Mouse (Mus musculus) hindbrain, postnatal 0 days (tissue): ENCODE measurements around the gene Siah1b. TPM values are rescaled to one million over a fixed set of nuclear protein-coding genes. Genes with fewer than 3 reads are reported as not detected.
A peak's percentile ranks its signal among the peaks of the same experiment; 100 is the strongest.

Source experiments
- ATAC-seq: fragments of 200-750 bp; cut with Nextera tagmentation; 2 replicates; pipeline ENCODE4 v1.8.0; 2017; ENCODE audit warnings: mild to moderate bottlenecking, moderate TSS enrichment, moderate library complexity
- DNase-seq: peaks from one replicate; pipeline ENCODE4 v3.0.0-alpha.2; 2015; ENCODE audit warnings: low spot score
- H3K27ac ChIP-seq: fragments of 300-500 bp; sonication (generic); 2 replicates; pipeline ENCODE4 v1.5.1; 2014; ENCODE audit warnings: mild to moderate bottlenecking
- H3K27me3 ChIP-seq: fragments of 300-500 bp; sonication (generic); 2 replicates; pipeline ENCODE4 v1.6.1; 2014; ENCODE audit warnings: low read length, mixed read lengths; ENCODE audit not compliant: insufficient read depth
- H3K36me3 ChIP-seq: fragments of 300-500 bp; sonication (generic); 2 replicates; pipeline ENCODE4 v1.6.1; 2014; ENCODE audit warnings: low read length, mixed read lengths; ENCODE audit not compliant: insufficient read depth
- H3K4me1 ChIP-seq: fragments of 300-500 bp; sonication (generic); 2 replicates; pipeline ENCODE4 v1.6.1; 2014; ENCODE audit warnings: antibody characterized with exemption, low read length, mixed read lengths; ENCODE audit not compliant: insufficient read depth
- H3K4me2 ChIP-seq: fragments of 300-500 bp; sonication (generic); 2 replicates; pipeline ENCODE4 v1.6.1; 2014; ENCODE audit warnings: low read depth, mild to moderate bottlenecking, low read length, moderate library complexity, mixed read lengths
- H3K4me3 ChIP-seq: fragments of 300-500 bp; sonication (generic); 2 replicates; pipeline ENCODE4 v1.5.1; 2014; ENCODE audit warnings: low read length
- H3K9ac ChIP-seq: fragments of 300-500 bp; sonication (generic); replicated peaks from 2 replicates; pipeline ENCODE4 v1.6.1; 2014; ENCODE audit warnings: mild to moderate bottlenecking, low read length, moderate library complexity, mixed read lengths
- H3K9me3 ChIP-seq: fragments of 300-500 bp; sonication (generic); 2 replicates; pipeline ENCODE4 v1.6.1; 2016; ENCODE audit warnings: low read length, mixed read lengths
- CTCF ChIP-seq: IDR thresholded peaks from 2 replicates; pipeline ENCODE4 v1.5.1; 2016; ENCODE audit warnings: antibody characterized with exemption, control low read depth, low read depth
- WGBS: fragments of 180-500 bp; shearing (Covaris S2); extraction: QIAGEN DNeasy Blood & Tissue Kit; methylation state at CpG from one replicate; pipeline ENCODE4 v1.1.7; 2014; 5-methylcytosine and 5-hydroxymethylcytosine counted together
- polyA plus RNA-seq: library from polyadenylated mRNA; unstranded; fragments of >200 nt; fragmentation: Nextera tagmentation; extraction: Ambion mirVana; gene quantifications from 2 replicates; pipeline ENCODE4 v1.2.1, GENCODE M21; 2015
- total RNA-seq: library from RNA; depleted of rRNA; stranded (reverse); fragments of >200 nt; gene quantifications from 2 replicates; pipeline ENCODE4 v1.2.3, GENCODE M21; 2014

Gene Siah1b
- total and polyA plus RNA-seq, 2 experiments from 2014 or later = 9.8 to 18.8 TPM

- no peak overlapping the region for H3K9ac ChIP-seq
- no peaks in the 10 kb centered on the region for H3K4me1 ChIP-seq
- no peaks in the 10 kb centered on the region for H3K27me3 ChIP-seq
- no peaks in the 10 kb centered on the region for H3K36me3 ChIP-seq
- H3K4me2 ChIP-seq = no peak overlapping the region
- no peaks in the 10 kb centered on the region for H3K9me3 ChIP-seq
- peak; percentile 83 for TF ChIP-seq CTCF
- ATAC-seq (peak; percentile 77; the same call in 1 of the 2 replicates), DNase-seq (peak; percentile 86)
- WGBS = 20% methylated on average over 2 of the region's 2 CpGs
- H3K4me3 ChIP-seq = no peak overlapping the region
- no peak overlapping the region for H3K27ac ChIP-seq
These were observed 10.1 kb downstream of the Siah1b start for GRCm38 (mm10) chrX:164066185-164066584.

- H3K4me3 ChIP-seq = no peak overlapping the region
- no peak overlapping the region for H3K4me2 ChIP-seq
- no peak overlapping the region for H3K9ac ChIP-seq
- TF ChIP-seq CTCF = no peak
- ATAC-seq (no peak), DNase-seq (no peak)
- no peak overlapping the region for H3K27ac ChIP-seq
- 69% methylated on average over 4 of the region's 4 CpGs for WGBS
- H3K9me3 ChIP-seq = no peaks in the 10 kb centered on the region
- no peaks in the 10 kb centered on the region for H3K27me3 ChIP-seq
- H3K36me3 ChIP-seq = no peaks in the 10 kb centered on the region
- no peaks in the 10 kb centered on the region for H3K4me1 ChIP-seq
These were observed 17.2 kb downstream of the Siah1b start for GRCm38 (mm10) chrX:164059070-164059469.

GRCm38 (mm10) chrX:164058523-164058922 lies 17.8 kb downstream of the Siah1b start:
- no peak for ATAC-seq
- Histone ChIP-seq H3K36me3 (no peaks in the 10 kb centered on the region), H3K27me3 (no peaks in the 10 kb centered on the region), H3K4me2 (no peak overlapping the region), H3K9me3 (no peaks in the 10 kb centered on the region), H3K4me3 (no peak overlapping the region), H3K4me1 (no peaks in the 10 kb centered on the region), H3K27ac (no peak overlapping the region), H3K9ac (no peak overlapping the region)
- WGBS = 88% methylated on average over 3 of the region's 3 CpGs
- no peak for DNase-seq
- no peak for TF ChIP-seq CTCF

GRCm38 (mm10) chrX:164055726-164056125 lies 20.6 kb downstream of the Siah1b start:
- Histone ChIP-seq H3K4me2 (no peak overlapping the region), H3K27me3 (no peaks in the 10 kb centered on the region), H3K27ac (no peak overlapping the region), H3K4me1 (no peaks in the 10 kb centered on the region), H3K36me3 (no peaks in the 10 kb centered on the region), H3K9me3 (no peaks in the 10 kb centered on the region), H3K9ac (no peak overlapping the region), H3K4me3 (no peak overlapping the region)
- ATAC-seq (no peak), DNase-seq (no peak)
- WGBS = 86% methylated on average over 4 of the region's 4 CpGs
- TF ChIP-seq CTCF = no peak

- no peak for ATAC-seq
- H3K9me3 ChIP-seq = no peaks in the 10 kb centered on the region
- no peak overlapping the region for H3K4me2 ChIP-seq
- no peak overlapping the region for H3K4me3 ChIP-seq
- 58% methylated on average over 2 of the region's 2 CpGs for WGBS
- H3K36me3 ChIP-seq = no peaks in the 10 kb centered on the region
- TF ChIP-seq CTCF = no peak
- H3K4me1 ChIP-seq = no peaks in the 10 kb centered on the region
- H3K27ac ChIP-seq = no peak overlapping the region
- no peak for DNase-seq
- H3K27me3 ChIP-seq = no peaks in the 10 kb centered on the region
- no peak overlapping the region for H3K9ac ChIP-seq
These were observed 29.6 kb downstream of the Siah1b start for GRCm38 (mm10) chrX:164046736-164047135.

- WGBS = 73% methylated on average over 13 of the region's 13 CpGs
- ATAC-seq = no peak
- H3K9ac ChIP-seq = no peak overlapping the region
- H3K27me3 ChIP-seq = no peaks in the 10 kb centered on the region
- H3K4me1 ChIP-seq = no peaks in the 10 kb centered on the region
- no peak overlapping the region for H3K4me2 ChIP-seq
- H3K27ac ChIP-seq = no peak overlapping the region
- TF ChIP-seq CTCF = no peak
- H3K4me3 ChIP-seq = no peak overlapping the region
- DNase-seq = no peak
- H3K36me3 ChIP-seq = no peaks in the 10 kb centered on the region
- H3K9me3 ChIP-seq = no peaks in the 10 kb centered on the region
These were observed 34.2 kb downstream of the Siah1b start for GRCm38 (mm10) chrX:164042069-164042468.

GRCm38 (mm10) chrX:164038882-164039281 lies 37.4 kb downstream of the Siah1b start:
- Histone ChIP-seq H3K27me3 (no peaks in the 10 kb centered on the region), H3K9ac (no peak overlapping the region), H3K9me3 (no peaks in the 10 kb centered on the region), H3K4me1 (no peaks in the 10 kb centered on the region), H3K27ac (no peak overlapping the region), H3K36me3 (no peaks in the 10 kb centered on the region), H3K4me2 (no peak overlapping the region), H3K4me3 (no peak overlapping the region)
- 32% methylated on average over 2 of the region's 2 CpGs for WGBS
- peak; percentile 55; the same call in 1 of the 2 replicates for ATAC-seq
- TF ChIP-seq CTCF = no peak
- DNase-seq = peak; percentile 53
